Mouse (Mus musculus) frontal cortex, postnatal 10 days (tissue): ENCODE results near the gene Rhox2h.
"Not testable (repeated sequence)": the region's sequence is repeated elsewhere in the genome, so short reads cannot be mapped to it uniquely, and the experiment has no call there.

Experiments
- DNase-seq, 2 experiments: peaks; one replicate each; pipeline ENCODE4 v3.0.0; 2022; ENCODE audit warnings: low spot score in 2 of 2, mixed read lengths in 1 of 2

Gene Rhox2h

GRCm38 (mm10) chrX:37673177-37673576, at the start of gene Rhox2h:
Gene Rhox2h, minus strand, starts transcription at chrX:37673277.
- not testable (repeated sequence) for DNase-seq

DNA sequence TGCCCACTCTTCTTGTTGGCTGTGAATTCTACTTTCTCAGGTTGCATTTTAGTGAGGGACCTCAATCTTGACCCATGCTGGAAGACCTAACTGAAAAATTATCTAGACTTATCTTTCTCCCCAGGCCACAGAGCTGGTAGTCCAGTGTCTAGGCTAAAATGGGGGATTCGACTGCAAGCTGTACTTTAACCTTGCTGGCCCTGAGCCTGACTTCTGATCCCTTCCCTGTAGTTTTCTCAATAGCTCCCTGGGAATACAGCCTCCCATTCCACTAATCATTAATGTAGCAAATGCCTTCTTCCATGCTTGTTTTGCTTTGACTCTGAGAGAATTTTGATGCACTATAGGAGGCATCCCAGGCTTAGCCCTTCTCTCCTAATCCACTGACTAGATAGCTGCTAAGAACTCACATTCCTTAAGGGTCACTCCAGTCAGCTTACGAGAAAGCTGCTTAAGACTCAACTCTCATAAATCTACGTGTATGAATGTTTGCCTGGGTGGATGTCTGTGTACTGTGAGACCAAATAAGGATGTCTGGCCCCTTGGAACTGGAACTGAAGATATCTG, 28.8 kb upstream of the Rhox2h start:
- DNase-seq, result no peak

DNA sequence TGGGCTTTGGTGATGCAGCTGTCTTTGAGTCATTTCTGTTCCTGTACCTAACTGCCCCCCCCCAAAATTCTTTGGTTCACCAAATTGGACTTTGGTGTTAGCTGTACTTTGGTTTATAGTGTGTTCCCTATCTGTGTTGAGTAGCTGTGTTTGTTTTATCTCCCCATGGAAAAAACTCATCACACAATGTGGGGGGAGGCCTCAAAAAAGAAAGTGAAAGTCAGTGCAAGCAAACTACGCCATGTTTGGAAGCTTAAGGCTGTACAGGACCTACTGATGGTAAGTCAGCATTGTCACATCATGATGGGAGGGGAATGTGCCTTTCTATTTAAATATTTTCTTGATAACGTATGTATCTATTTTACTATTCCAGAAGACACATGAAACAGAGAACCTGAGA, 19.2 kb upstream of the Rhox2h start:
- DNase-seq, result no peak

DNA sequence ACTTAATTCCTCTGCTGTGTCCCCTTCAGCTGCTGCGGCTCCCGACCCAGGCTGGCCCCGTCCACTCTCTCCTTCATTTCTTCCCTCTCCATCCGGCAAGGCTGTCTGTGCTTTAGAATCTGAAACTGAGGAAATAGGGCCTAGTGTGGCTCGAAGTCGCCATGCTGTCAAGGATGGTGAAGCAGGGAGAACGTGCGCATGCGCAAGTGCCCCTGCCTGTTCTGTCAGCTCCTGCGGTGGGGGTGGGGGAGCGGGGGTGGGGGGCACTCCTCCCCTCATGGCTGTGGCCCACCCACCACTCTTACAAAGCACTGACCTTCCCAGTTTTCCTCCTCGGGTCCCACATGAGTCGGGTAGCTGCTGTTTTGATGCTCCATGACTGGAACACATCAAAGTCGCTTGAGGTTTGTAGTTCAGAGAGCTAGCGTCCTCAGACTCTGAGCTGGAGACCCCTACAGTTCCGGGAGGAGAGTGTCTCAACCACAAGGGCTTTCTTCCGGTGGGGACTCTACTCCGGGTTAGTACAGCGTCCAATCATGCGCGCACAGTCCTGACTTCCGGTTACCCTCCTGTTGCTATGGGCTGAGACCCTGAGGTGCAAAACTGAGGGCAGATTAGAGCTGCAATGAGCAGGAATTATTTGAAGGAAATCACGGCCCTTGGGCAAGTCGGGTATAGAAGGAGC, 10.1 kb upstream of the Rhox2h start:
- DNase-seq, result no peak

DNA sequence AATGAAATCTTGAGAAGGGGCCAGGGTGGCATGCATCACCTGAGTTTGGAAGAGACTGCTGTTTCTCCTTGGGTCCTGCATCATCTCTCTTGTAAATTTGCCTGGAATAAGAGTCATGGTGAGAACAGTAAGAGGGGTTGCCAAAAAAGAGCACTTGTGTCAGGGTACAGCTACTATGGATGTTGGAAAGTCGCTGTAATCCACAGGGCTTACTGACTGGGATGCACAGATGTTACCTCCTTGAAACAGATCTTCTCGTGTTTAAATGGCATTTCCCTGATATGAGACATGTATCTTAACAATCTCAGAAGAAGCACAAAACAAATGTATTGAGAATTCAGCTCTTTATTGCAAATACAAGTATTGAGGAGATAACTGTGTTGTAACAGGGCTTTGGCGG, 4.4 kb downstream of the Rhox2h start, which contains the start of gene Rhox3h:
TSS of gene Rhox3h (minus strand) at position 101 of the 400 bp plus-strand sequence.
- DNase-seq, result not testable (repeated sequence)

DNA sequence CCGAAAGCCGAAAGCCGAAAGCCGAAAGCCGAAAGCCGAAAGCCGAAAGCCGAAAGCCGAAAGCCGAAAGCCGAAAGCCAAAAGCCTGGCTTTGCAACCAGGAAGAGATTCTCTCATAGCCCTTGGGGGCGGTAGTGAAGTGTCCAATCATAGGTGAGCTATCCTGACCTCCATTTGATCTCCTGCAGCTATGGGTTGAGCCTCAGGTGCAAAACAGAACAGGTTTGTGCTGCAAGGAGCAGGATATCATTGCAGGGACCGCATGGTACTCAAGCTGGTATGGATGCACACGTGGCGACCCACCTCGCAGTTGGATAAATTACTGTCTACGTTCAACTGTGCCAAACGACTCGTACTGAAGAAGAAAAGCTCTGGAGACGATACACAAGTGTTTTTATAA, 21.9 kb downstream of the Rhox2h start, which contains the start of gene Rhox4g:
TSS of gene Rhox4g (minus strand) at position 101 of the 400 bp plus-strand sequence.
- not testable (repeated sequence) for DNase-seq

DNA sequence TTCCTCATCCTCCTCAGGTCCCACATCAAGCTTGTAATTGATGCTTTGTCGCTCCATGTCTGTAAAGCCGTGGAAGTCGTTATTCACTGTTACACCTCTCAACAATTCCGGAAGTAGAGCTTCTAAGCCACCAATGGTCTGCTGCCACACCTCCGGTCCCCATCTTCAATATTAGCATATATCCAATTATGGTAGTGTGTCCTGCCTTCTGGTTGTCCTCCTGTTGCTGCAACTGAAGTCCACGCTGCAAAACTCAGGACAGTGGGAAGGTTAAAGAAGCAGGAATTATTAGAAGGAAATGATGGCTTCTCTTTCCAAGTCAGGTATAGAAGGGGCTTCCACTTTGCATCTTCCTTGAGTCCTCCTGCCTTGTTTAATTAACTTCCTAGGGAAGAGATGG, 29.7 kb downstream of the Rhox2h start, which contains the start of gene Rhox2g:
TSS of gene Rhox2g (minus strand) at position 101 of the 400 bp plus-strand sequence.
- DNase-seq, result not testable (repeated sequence)

GRCm38 (mm10) chrX:37628512-37628911, 44.6 kb downstream of the Rhox2h start, which contains the start of gene Rhox3g:
Gene Rhox3g, minus strand, starts transcription at chrX:37628612.
- DNase-seq, result not testable (repeated sequence)
